Mouse (Mus musculus) bone marrow, adult 2 months (tissue): ENCODE data around the gene Abce1.
"Not testable (repeated sequence)": the region's sequence is repeated elsewhere in the genome, so short reads cannot be mapped to it uniquely, and the experiment has no call there.

Source experiments
- CTCF ChIP-seq: fragments of 200-500 bp; IDR thresholded peaks from 2 replicates; pipeline ENCODE4 v1.5.1; 2011; ENCODE audit warnings: low read length, control low read depth; ENCODE audit not compliant: control insufficient read depth, insufficient read depth
- POLR2A ChIP-seq: fragments of 200-500 bp; IDR thresholded peaks from 2 replicates; pipeline ENCODE4 v1.6.1; 2011; ENCODE audit warnings: low read depth, mild to moderate bottlenecking, control low read depth, low read length, borderline replicate concordance; ENCODE audit not compliant: control insufficient read depth

- not testable (repeated sequence) for TF ChIP-seq CTCF, POLR2A
Measured at GRCm38 (mm10) chr8:79658715-79659114, 52.8 kb downstream of the Abce1 start.
